Mouse (Mus musculus) embryo, embryonic 10.5 days (tissue): ENCODE measurements around the gene Htr7.

Experiments
- DNase-seq: peaks from one replicate; pipeline ENCODE4 v3.0.0-alpha.2; 2015; ENCODE audit warnings: low spot score

Gene Htr7

GRCm38 (mm10) chr19:36057231-36057811 is at the start of gene Htr7:
TSS of gene Htr7 (minus strand) at chr19:36057507.
- peak; percentile 72 for DNase-seq

- DNase-seq = no peak
Observed at GRCm38 (mm10) chr19:36103909-36104308, 46.6 kb upstream of the Htr7 start.

GRCm38 (mm10) chr19:36098916-36099315 is 41.6 kb upstream of the Htr7 start:
- DNase-seq = no peak

- DNase-seq = no peak
Observed at GRCm38 (mm10) chr19:36098265-36098664, 41.0 kb upstream of the Htr7 start.

- no peak for DNase-seq
Observed at GRCm38 (mm10) chr19:36097194-36097593, 39.9 kb upstream of the Htr7 start.

- DNase-seq = peak; percentile 72
Observed at GRCm38 (mm10) chr19:36090781-36091180, 33.5 kb upstream of the Htr7 start.

- peak; percentile 93 for DNase-seq
Observed at GRCm38 (mm10) chr19:36083262-36084225, 26.2 kb upstream of the Htr7 start, which contains the start of gene Rpp30. TSS of gene Rpp30 (plus strand) at chr19:36083716.

- peak; percentile 88 for DNase-seq
Observed at GRCm38 (mm10) chr19:36082606-36083261, 25.4 kb upstream of the Htr7 start.

GRCm38 (mm10) chr19:36062801-36063529 is 5.7 kb upstream of the Htr7 start:
- no peak for DNase-seq

GRCm38 (mm10) chr19:36056502-36057221 is 645 bp downstream of the Htr7 start:
- DNase-seq = peak; percentile 17

- DNase-seq = no peak
Observed at GRCm38 (mm10) chr19:36046046-36046445, 11.3 kb downstream of the Htr7 start.

- no peak for DNase-seq
Observed at GRCm38 (mm10) chr19:36014836-36015235, 42.5 kb downstream of the Htr7 start.

GRCm38 (mm10) chr19:36006277-36006676 is 51.0 kb downstream of the Htr7 start:
- no peak for DNase-seq

GRCm38 (mm10) chr19:36004961-36005360 is 52.3 kb downstream of the Htr7 start:
- DNase-seq = no peak

GRCm38 (mm10) chr19:36002476-36003445 is 54.5 kb downstream of the Htr7 start:
- DNase-seq = peak; percentile 10

GRCm38 (mm10) chr19:36001512-36001911 is 55.8 kb downstream of the Htr7 start:
- DNase-seq = peak; percentile 39

GRCm38 (mm10) chr19:36000955-36001354 is 56.4 kb downstream of the Htr7 start:
- no peak for DNase-seq

GRCm38 (mm10) chr19:35997384-35997783 is 59.9 kb downstream of the Htr7 start:
- DNase-seq = no peak

GRCm38 (mm10) chr19:35987461-35987860 is 69.8 kb downstream of the Htr7 start:
- no peak for DNase-seq

GRCm38 (mm10) chr19:35974681-35975080 is 82.6 kb downstream of the Htr7 start:
- DNase-seq = no peak
